Mouse (Mus musculus) olfactory bulb, adult 2 months (tissue): ENCODE results near the gene Vps13a.

ENCODE experiments used
- CTCF ChIP-seq: fragments of 200-500 bp; IDR thresholded peaks from 2 replicates; pipeline ENCODE4 v1.5.1; 2012; ENCODE audit warnings: low read depth, mild to moderate bottlenecking, low read length, moderate library complexity; ENCODE audit not compliant: insufficient read depth
- POLR2A ChIP-seq: fragments of 200-500 bp; IDR thresholded peaks from 2 replicates; pipeline ENCODE4 v1.6.1; 2012; ENCODE audit warnings: mild to moderate bottlenecking, low read depth, low read length, moderate library complexity; ENCODE audit not compliant: insufficient read depth

DNA sequence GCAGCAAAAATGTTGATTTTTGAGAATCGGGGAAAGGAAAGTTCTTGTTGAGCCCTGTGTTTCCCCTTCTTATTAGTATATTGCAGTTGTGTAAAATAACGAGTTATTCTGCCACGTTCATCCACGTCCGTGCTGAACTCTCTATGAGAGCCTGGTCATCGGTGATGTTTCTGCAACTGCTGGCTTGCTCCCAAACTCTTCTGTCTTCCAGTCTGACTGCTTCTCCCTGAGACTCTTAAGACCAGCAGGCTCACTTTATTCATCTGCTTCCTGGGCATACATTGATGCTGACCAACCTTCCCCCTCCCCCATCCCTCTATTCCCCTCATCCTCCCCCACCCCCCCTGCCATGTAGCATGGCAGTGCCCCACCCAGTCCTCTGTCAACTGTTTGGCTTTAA lies 183.5 kb downstream of the Vps13a start:
- no peak for TF ChIP-seq POLR2A
- no peak for TF ChIP-seq CTCF
